Mouse (Mus musculus) lung, adult 2 months (tissue): ENCODE data around the gene Hdac9.

Experiments
- CTCF ChIP-seq: fragments of 200-500 bp; IDR thresholded peaks from 2 replicates; pipeline ENCODE4 v1.5.1; 2011; ENCODE audit warnings: mild to moderate bottlenecking, low read length, control low read depth; ENCODE audit not compliant: insufficient read depth
- POLR2A ChIP-seq: fragments of 200-500 bp; IDR thresholded peaks from 2 replicates; pipeline ENCODE4 v1.6.1; 2011; ENCODE audit warnings: low read depth, mild to moderate bottlenecking, control low read depth, low read length, borderline replicate concordance; ENCODE audit errors: extremely low read depth

DNA sequence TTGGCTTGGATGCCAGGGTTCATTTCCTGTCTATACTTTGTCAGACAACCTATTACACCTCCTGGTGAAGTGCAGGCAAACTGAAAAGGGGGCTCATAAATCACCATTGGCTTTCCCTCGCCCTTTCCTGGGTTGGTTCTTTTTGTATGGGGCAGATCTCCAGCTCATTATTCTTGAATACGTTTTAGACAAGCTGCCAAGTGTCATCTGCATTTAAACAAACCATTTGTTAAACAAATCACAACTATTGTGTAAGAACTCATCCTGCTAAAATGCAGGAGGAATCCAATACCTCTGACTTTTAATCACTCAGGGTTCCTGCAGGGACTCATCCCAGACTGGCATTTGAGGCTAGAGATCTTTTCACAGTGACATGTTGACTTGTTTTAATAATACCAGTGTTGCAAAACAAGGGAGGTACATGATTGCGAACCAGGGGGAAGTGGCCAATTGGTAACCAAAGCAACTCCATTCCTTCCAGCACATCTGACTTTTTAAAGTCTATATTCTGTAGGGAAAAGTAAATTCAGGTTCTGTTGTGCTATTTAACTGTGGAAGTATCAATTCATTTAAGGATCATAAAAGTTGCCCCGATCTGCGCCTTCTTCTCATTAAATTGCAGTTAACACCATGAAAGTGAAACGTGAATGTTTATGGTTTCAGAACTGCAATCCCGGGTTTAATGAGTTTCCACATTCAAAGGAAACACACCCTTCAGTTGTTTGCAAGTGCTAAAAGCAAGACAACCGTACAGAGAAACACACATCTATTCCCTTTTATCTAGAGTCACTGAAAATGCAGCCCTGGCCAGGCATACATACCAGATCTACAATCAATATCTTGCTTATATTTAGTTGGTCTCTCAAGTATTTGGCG lies 696.6 kb downstream of the Hdac9 start:
- TF ChIP-seq POLR2A (no peak), CTCF (no peak)
